Mouse (Mus musculus) lung, postnatal 0 days (tissue): Measurements from ENCODE around the gene Adamts13. TPM values are rescaled to one million over a fixed set of nuclear protein-coding genes. Genes with fewer than 3 reads are reported as not detected.
A peak's percentile ranks its signal among the peaks of the same experiment; 100 is the strongest.

Source experiments
- ATAC-seq: fragments of 200-750 bp; cut with Nextera tagmentation; 2 replicates; pipeline ENCODE4 v1.8.0; 2017; ENCODE audit warnings: moderate library complexity
- DNase-seq: peaks from one replicate; pipeline ENCODE4 v3.0.0-alpha.2; 2016; ENCODE audit warnings: low spot score
- H3K27ac ChIP-seq: fragments of 300-500 bp; sonication (generic); 2 replicates; pipeline ENCODE4 v1.5.1; 2014; ENCODE audit warnings: antibody characterized with exemption, mild to moderate bottlenecking, low read length, mixed read lengths
- H3K27me3 ChIP-seq: fragments of 300-500 bp; sonication (generic); replicated peaks from 2 replicates; pipeline ENCODE4 v1.6.1; 2014; ENCODE audit warnings: low read length, mixed read lengths; ENCODE audit not compliant: insufficient read depth
- H3K36me3 ChIP-seq: fragments of 300-500 bp; sonication (generic); 2 replicates; pipeline ENCODE4 v1.6.1; 2014; ENCODE audit warnings: low read length, mixed read lengths; ENCODE audit not compliant: insufficient read depth
- H3K4me1 ChIP-seq: fragments of 300-500 bp; sonication (generic); 2 replicates; pipeline ENCODE4 v1.6.1; 2014; ENCODE audit warnings: antibody characterized with exemption, low read depth, low read length, mixed read lengths; ENCODE audit not compliant: insufficient read depth
- H3K4me2 ChIP-seq: fragments of 300-500 bp; sonication (generic); replicated peaks from 2 replicates; pipeline ENCODE4 v1.6.1; 2014; ENCODE audit warnings: low read depth, mild to moderate bottlenecking, low read length, moderate library complexity, mixed read lengths
- H3K4me3 ChIP-seq: fragments of 300-500 bp; sonication (generic); 2 replicates; pipeline ENCODE4 v1.5.1; 2014; ENCODE audit warnings: low read depth, low read length
- H3K9ac ChIP-seq: fragments of 300-500 bp; sonication (generic); replicated peaks from 2 replicates; pipeline ENCODE4 v1.6.1; 2014; ENCODE audit warnings: low read depth, mild to moderate bottlenecking
- H3K9me3 ChIP-seq: fragments of 300-500 bp; sonication (generic); 2 replicates; pipeline ENCODE4 v1.6.1; 2016; ENCODE audit warnings: low read length, mixed read lengths
- CTCF ChIP-seq: IDR thresholded peaks from 2 replicates; pipeline ENCODE4 v1.5.1; 2016; ENCODE audit warnings: antibody characterized with exemption, mild to moderate bottlenecking
- EP300 ChIP-seq: IDR thresholded peaks from 2 replicates; pipeline ENCODE4 v1.6.1; 2016; ENCODE audit warnings: antibody characterized with exemption, mild to moderate bottlenecking, control low read depth
- WGBS: fragments of 180-500 bp; shearing (Covaris S2); extraction: QIAGEN DNeasy Blood & Tissue Kit; methylation state at CpG from one replicate; pipeline ENCODE4 v1.1.7; 2014; 5-methylcytosine and 5-hydroxymethylcytosine counted together
- polyA plus RNA-seq: library from polyadenylated mRNA; unstranded; fragments of >200 nt; fragmentation: Nextera tagmentation; extraction: Ambion mirVana; gene quantifications from 2 replicates; pipeline ENCODE4 v1.2.1, GENCODE M21; 2015

Adamts13 gene
- polyA plus RNA-seq, 1 experiment from 2014 or later: 0.26 TPM

GRCm38 (mm10) chr2:26964724-26965370 lies 8.4 kb upstream of the Adamts13 start:
- Histone ChIP-seq H3K4me1 (peaks cover 4% of the 10 kb centered on the region; the same call in 1 of the 2 replicates), H3K36me3 (peaks cover 10% of the 10 kb centered on the region; the same call in 1 of the 2 replicates), H3K4me2 (peak overlapping the region; percentile 77), H3K27ac (peak overlapping the region; percentile 100), H3K27me3 (no peaks in the 10 kb centered on the region), H3K9me3 (no peaks in the 10 kb centered on the region), H3K4me3 (peak overlapping the region; percentile 78), H3K9ac (peak overlapping the region; percentile 85)
- TF ChIP-seq CTCF (no peak), EP300 (no peak)
- DNase-seq: no peak
- ATAC-seq: no peak
- WGBS: 19% methylated on average over 14 of the region's 14 CpGs

GRCm38 (mm10) chr2:26967262-26967661 lies 6.0 kb upstream of the Adamts13 start:
- Histone ChIP-seq H3K36me3 (no peaks in the 10 kb centered on the region), H3K27ac (no peak overlapping the region), H3K9ac (no peak overlapping the region), H3K4me1 (peaks cover 4% of the 10 kb centered on the region; the same call in 1 of the 2 replicates), H3K27me3 (no peaks in the 10 kb centered on the region), H3K9me3 (no peaks in the 10 kb centered on the region), H3K4me3 (no peak overlapping the region), H3K4me2 (no peak overlapping the region)
- no peak for ATAC-seq
- no peak for DNase-seq
- 69% methylated on average over 2 of the region's 2 CpGs for WGBS
- peak; percentile 20 for TF ChIP-seq CTCF
- no peak for TF ChIP-seq EP300

DNA sequence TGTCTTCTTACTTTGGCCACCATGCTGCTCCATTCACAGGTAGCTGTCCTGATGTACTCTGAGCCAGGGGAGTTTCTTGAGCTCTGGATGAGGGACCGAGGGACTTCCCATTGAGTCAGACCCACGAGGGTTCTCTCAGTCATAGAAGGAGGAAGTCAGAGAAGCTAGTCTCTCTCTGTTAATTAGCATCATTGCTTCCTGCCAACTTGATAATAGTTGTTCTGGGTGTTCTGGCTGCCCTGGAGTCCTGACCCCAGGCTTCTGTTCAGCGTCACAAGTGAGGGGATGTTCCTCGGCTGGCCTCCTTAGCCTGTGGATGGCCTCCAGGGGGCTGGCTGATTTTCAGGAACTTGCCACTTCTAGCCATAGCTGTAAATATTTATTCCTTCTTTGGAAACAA lies 744 bp downstream of the Adamts13 start:
- 33% methylated on average over 4 of the region's 4 CpGs for WGBS
- Histone ChIP-seq H3K9me3 (no peaks in the 10 kb centered on the region), H3K36me3 (no peaks in the 10 kb centered on the region), H3K27me3 (no peaks in the 10 kb centered on the region), H3K4me3 (no peak overlapping the region), H3K27ac (no peak overlapping the region), H3K9ac (no peak overlapping the region), H3K4me1 (no peaks in the 10 kb centered on the region), H3K4me2 (no peak overlapping the region)
- no peak for TF ChIP-seq CTCF
- no peak for TF ChIP-seq EP300
- no peak; the same call in 1 of the 2 replicates for ATAC-seq
- peak; percentile 9 for DNase-seq

DNA sequence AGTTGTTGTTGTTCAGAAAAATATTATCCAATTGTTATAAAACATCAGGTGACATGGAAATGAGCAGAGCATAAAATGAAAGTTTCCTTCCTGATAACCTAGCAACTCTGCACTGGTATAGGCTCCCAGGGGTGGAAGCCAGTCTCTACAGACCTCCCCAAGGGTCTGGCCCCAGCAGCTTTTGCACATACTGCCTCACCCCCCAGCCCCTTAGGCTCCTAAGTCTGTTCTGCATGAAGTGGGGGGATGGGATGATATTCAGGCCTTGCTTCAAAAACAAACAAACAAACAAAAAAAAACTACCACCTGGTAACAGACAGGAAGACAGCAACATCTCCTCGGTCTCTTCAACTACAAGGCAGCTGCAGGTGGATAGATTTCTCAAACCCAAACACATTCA lies 7.1 kb downstream of the Adamts13 start:
- no peak for DNase-seq
- Histone ChIP-seq H3K4me3 (no peak overlapping the region), H3K4me1 (no peaks in the 10 kb centered on the region), H3K9me3 (no peaks in the 10 kb centered on the region), H3K4me2 (no peak overlapping the region), H3K27ac (no peak overlapping the region), H3K27me3 (no peaks in the 10 kb centered on the region), H3K9ac (no peak overlapping the region), H3K36me3 (no peaks in the 10 kb centered on the region)
- ATAC-seq: no peak
- 76% methylated on average over 1 of the region's 1 CpGs for WGBS
- no peak for TF ChIP-seq CTCF
- TF ChIP-seq EP300: no peak

GRCm38 (mm10) chr2:26984179-26984578 lies 11.0 kb downstream of the Adamts13 start:
- no peaks in the 10 kb centered on the region for H3K36me3 ChIP-seq
- no peak overlapping the region for H3K4me2 ChIP-seq
- H3K9me3 ChIP-seq: no peaks in the 10 kb centered on the region
- no peaks in the 10 kb centered on the region for H3K4me1 ChIP-seq
- no peak overlapping the region for H3K27ac ChIP-seq
- no peak overlapping the region for H3K9ac ChIP-seq
- no peaks in the 10 kb centered on the region for H3K27me3 ChIP-seq
- ATAC-seq: no peak
- DNase-seq: no peak
- no peak overlapping the region for H3K4me3 ChIP-seq
- no peak for TF ChIP-seq EP300
- no peak for TF ChIP-seq CTCF
- 51% methylated on average over 2 of the region's 2 CpGs for WGBS

DNA sequence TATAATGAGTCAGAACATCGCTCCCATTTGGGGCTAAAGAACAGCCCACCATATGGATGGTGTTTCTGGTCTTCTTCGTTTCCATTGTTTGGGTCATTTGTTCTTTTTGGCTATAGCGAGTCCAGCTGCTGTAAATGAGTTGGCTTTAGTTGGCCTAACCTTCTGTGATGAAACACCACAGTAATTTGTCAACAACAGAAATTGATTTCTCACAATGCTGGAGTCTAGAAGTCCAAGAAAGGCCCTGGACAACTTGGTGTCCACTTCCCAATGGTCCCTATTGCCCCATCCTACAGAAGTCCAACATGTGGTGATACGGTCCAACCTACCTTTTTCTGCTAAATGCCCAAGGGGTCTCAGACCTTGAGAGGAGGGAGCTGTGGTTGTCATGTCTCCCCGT lies 11.4 kb downstream of the Adamts13 start:
- Histone ChIP-seq H3K4me3 (no peak overlapping the region), H3K9me3 (no peaks in the 10 kb centered on the region), H3K27me3 (no peaks in the 10 kb centered on the region), H3K36me3 (no peaks in the 10 kb centered on the region), H3K27ac (no peak overlapping the region), H3K4me1 (no peaks in the 10 kb centered on the region), H3K9ac (no peak overlapping the region), H3K4me2 (no peak overlapping the region)
- ATAC-seq (no peak), DNase-seq (no peak)
- TF ChIP-seq EP300 (no peak), CTCF (no peak)
- WGBS: 78% methylated on average over 5 of the region's 5 CpGs

DNA sequence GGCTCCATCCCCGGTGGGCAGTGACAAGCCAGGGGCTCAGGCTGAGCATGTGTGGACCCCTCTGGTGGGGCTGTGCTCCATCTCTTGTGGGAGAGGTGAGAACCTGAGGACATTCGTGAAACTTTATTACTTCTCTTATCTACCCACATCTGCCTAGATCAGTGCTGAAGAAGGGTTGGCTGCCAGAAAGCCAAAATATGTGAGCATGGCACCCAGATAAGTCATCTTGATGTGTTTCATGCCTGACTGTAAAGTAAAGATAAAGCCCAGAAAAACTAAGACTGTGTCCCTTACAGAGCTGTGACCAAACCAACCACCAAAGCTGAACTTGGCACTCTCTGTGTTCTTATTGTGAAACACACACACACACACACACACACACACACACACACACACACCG lies 20.7 kb downstream of the Adamts13 start:
- no peak for TF ChIP-seq EP300
- no peak for TF ChIP-seq CTCF
- H3K27ac ChIP-seq: no peak overlapping the region
- no peaks in the 10 kb centered on the region for H3K27me3 ChIP-seq
- H3K9ac ChIP-seq: no peak overlapping the region
- H3K4me3 ChIP-seq: no peak overlapping the region
- no peaks in the 10 kb centered on the region for H3K36me3 ChIP-seq
- 72% methylated on average over 3 of the region's 3 CpGs for WGBS
- H3K4me2 ChIP-seq: no peak overlapping the region
- H3K9me3 ChIP-seq: no peaks in the 10 kb centered on the region
- no peaks in the 10 kb centered on the region for H3K4me1 ChIP-seq
- no peak for ATAC-seq
- no peak for DNase-seq
